ENCODE assay signal across 8 mouse cellular contexts in genomic region chr17:94864531-94865318, GRCm38 (mm10).
DNase-seq lines count a peak whose midpoint lies in the region; ATAC-seq lines count a peak whose summit lies in the region.
"Not testable (repeated sequence)": the region's sequence is repeated elsewhere in the genome, so short reads cannot be mapped to it uniquely, and the experiment has no call there.

No protein-coding gene starts in this region.

- H3K27me3 ChIP-seq in heart, embryonic 13.5 days (replicated peaks); liver, embryonic 12.5 days (replicated peaks); stomach, embryonic 16.5 days (ENCODE audit: control insufficient read depth, insufficient read depth, low read length): not testable (repeated sequence)

- H3K36me3 ChIP-seq in heart, embryonic 13.5 days; liver, embryonic 12.5 days; stomach, embryonic 16.5 days (ENCODE audit: control insufficient read depth, insufficient read depth, low read length): not testable (repeated sequence)

- not testable (repeated sequence) for H3K4me1 ChIP-seq in brown adipose tissue, adult 24 weeks (ENCODE audit: control insufficient read depth, insufficient read depth, insufficient read length, low read length); heart, embryonic 13.5 days; stomach, embryonic 16.5 days (ENCODE audit: control insufficient read depth, insufficient read depth, low read length)
- 0 out of 2 replicates have a peak, but pooled peaks cover 11% of the 10 kb centered on the region for H3K4me1 ChIP-seq in liver, embryonic 12.5 days

- H3K4me3 ChIP-seq in brown adipose tissue, adult 24 weeks (ENCODE audit: insufficient read depth, low read depth, low read length), result peak overlapping the region; percentile 70
- peak overlapping the region; percentile 70 for H3K4me3 ChIP-seq in heart, embryonic 13.5 days
- peak overlapping the region; percentile 67 for H3K4me3 ChIP-seq in liver, embryonic 12.5 days
- H3K4me3 ChIP-seq in stomach, embryonic 16.5 days (replicated peaks; ENCODE audit: low read length), result peak overlapping the region; percentile 64

- peak; percentile 89 for DNase-seq in CD4-positive, CD25-positive, alpha-beta regulatory T cell, adult 2 months (ENCODE audit: low read depth, low spot score)
- peak; percentile 71 for DNase-seq in fat pad, adult 2 months (ENCODE audit: extremely low read depth, low read depth, low spot score)
- DNase-seq in kidney, postnatal 10 days, result peak; percentile 80
- peak; percentile 78 for DNase-seq in neural tube, embryonic 10.5 days (ENCODE audit: extremely low spot score, low spot score)

- H3K9ac ChIP-seq in heart, embryonic 13.5 days, result peak overlapping the region; percentile 84
- H3K9ac ChIP-seq in liver, embryonic 12.5 days, result peak overlapping the region; percentile 64
- peak overlapping the region; percentile 80 for H3K9ac ChIP-seq in stomach, embryonic 16.5 days (ENCODE audit: low read length)

- H3K27ac ChIP-seq in brown adipose tissue, adult 24 weeks (replicated peaks; ENCODE audit: low read depth, low read length), result not testable (repeated sequence)
- H3K27ac ChIP-seq in heart, embryonic 13.5 days (replicated peaks), result peak overlapping the region; percentile 48
- peak overlapping the region; percentile 66 for H3K27ac ChIP-seq in liver, embryonic 12.5 days
- peak overlapping the region; percentile 69 for H3K27ac ChIP-seq in stomach, embryonic 16.5 days (ENCODE audit: low read length)

- 9% methylated on average over 20 of the region's 21 CpGs for WGBS in heart, embryonic 13.5 days
- 4% methylated on average over 20 of the region's 21 CpGs for WGBS in liver, embryonic 12.5 days (ENCODE audit: insufficient replicate concordance)
- WGBS in stomach, embryonic 16.5 days, result 11% methylated on average over 21 of the region's 21 CpGs

- peak; percentile 91 for ATAC-seq in heart, embryonic 13.5 days (ENCODE audit: extremely low read depth, insufficient number of reproducible peaks, low FRiP score, low TSS enrichment)
- ATAC-seq in liver, embryonic 12.5 days, result peak; percentile 99
- peak; percentile 98 for ATAC-seq in stomach, embryonic 16.5 days (ENCODE audit: insufficient read depth, low FRiP score)

- H3K9me3 ChIP-seq in heart, embryonic 13.5 days; liver, embryonic 12.5 days (replicated peaks); stomach, embryonic 16.5 days (replicated peaks; ENCODE audit: control insufficient read depth, low read length): not testable (repeated sequence)

- H3K4me2 ChIP-seq in heart, embryonic 13.5 days, result peak overlapping the region; percentile 65
- H3K4me2 ChIP-seq in liver, embryonic 12.5 days, result peak overlapping the region; percentile 71
- H3K4me2 ChIP-seq in stomach, embryonic 16.5 days (ENCODE audit: low read depth, low read length), result peak overlapping the region; percentile 71
